Mouse (Mus musculus) megakaryocyte-erythroid progenitor cell, adult 5 weeks (primary cell): ENCODE data around the gene Fkbp4. TPM values are rescaled to one million over a fixed set of nuclear protein-coding genes. Genes with fewer than 3 reads are reported as not detected.

Source experiments
- polyA plus RNA-seq: library from polyadenylated mRNA; stranded (reverse); fragments of >175 nt; gene quantifications from 2 replicates; pipeline ENCODE4 v1.2.3, GENCODE M21; 2012

Fkbp4 gene
- polyA plus RNA-seq = 344 and 389 TPM in 2 replicates

GRCm38 (mm10) chr6:128438317-128438870 is at the start of gene Fkbp4:
Gene Fkbp4, minus strand, starts transcription at chr6:128438677.

GRCm38 (mm10) chr6:128424269-128425019 is 14.0 kb downstream of the Fkbp4 start, which contains the start of gene Itfg2:
Gene Itfg2, minus strand, starts transcription at chr6:128424931.

DNA sequence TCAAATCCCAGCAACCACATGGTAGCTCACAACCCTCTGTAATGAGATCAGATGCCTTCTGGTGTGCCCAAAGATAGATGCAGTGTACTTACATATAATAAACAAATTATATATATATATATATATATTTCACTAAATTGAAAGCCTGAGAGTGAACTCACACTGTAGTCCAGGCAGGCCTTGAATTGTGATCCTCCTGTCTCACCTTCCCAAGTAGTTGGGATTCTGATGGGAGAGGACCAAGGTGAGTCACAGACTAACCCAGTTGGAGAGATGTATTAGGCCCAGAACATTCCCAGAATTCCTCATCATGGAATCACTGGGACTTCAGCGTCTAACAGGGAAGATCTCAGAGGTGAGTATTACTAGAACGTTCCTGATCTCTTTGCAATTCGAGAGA is 39.5 kb downstream of the Fkbp4 start, which contains the start of gene Nrip2:
TSS of gene Nrip2 (plus strand) at position 301 of the 400 bp plus-strand sequence.

Other genes starting within 250 kb of the Fkbp4 start
- 0.02 TPM in 1 of 2 replicates, not detected in the other for gene Tead4, start 137.9 kb downstream of the Fkbp4 start, polyA plus RNA-seq
- 0.39 and 0.41 TPM in 2 replicates for gene Tulp3, start 82.8 kb downstream of the Fkbp4 start, polyA plus RNA-seq
- gene Rhno1, start 75.8 kb downstream of the Fkbp4 start, polyA plus RNA-seq = 49.0 and 53.8 TPM in 2 replicates
- 57.3 and 59.5 TPM in 2 replicates for gene Foxm1, start 75.7 kb downstream of the Fkbp4 start, polyA plus RNA-seq
- 0.09 TPM in 1 of 2 replicates, not detected in the other for gene Tex52, start 63.2 kb downstream of the Fkbp4 start, polyA plus RNA-seq
- gene Gm44596, start 63.2 kb downstream of the Fkbp4 start, polyA plus RNA-seq = not detected in 2 replicates
- gene Nrip2, start 39.4 kb downstream of the Fkbp4 start, polyA plus RNA-seq = not detected in 2 replicates
- gene Itfg2, start 13.7 kb downstream of the Fkbp4 start, polyA plus RNA-seq = 22.6 and 23.1 TPM in 2 replicates
- not detected in 2 replicates for gene Pzp, start 88.0 kb upstream of the Fkbp4 start, polyA plus RNA-seq
- gene A2ml1, start 142.9 kb upstream of the Fkbp4 start, polyA plus RNA-seq = not detected in 2 replicates
- not detected in 2 replicates for gene Klrb1a, start 184.9 kb upstream of the Fkbp4 start, polyA plus RNA-seq
- gene Clec2h, start 223.7 kb upstream of the Fkbp4 start, polyA plus RNA-seq = not detected in 2 replicates